Mouse (Mus musculus): ENCODE data around the gene Hdac1.

Hdac1 gene

GRCm38 (mm10) chr4:129542592-129543141 is at the start of gene Hdac1:
Gene Hdac1 (minus strand): TSS chr4:129542713.
- Histone ChIP-seq H3K36me3 (ENCODE audit: control insufficient read depth, insufficient read depth, low read length, poor library complexity, severe bottlenecking) (peaks cover 2% of the 10 kb centered on the region; the same call in 1 of the 2 replicates), H3K27me3 (ENCODE audit: control insufficient read depth, insufficient read depth, low read length, poor library complexity, severe bottlenecking) (no peaks in the 10 kb centered on the region)
- DNase-seq (ENCODE audit: low read depth, low spot score) = peak; percentile 97

GRCm38 (mm10) chr4:129588865-129589264 is 46.4 kb upstream of the Hdac1 start:
- Histone ChIP-seq H3K36me3 (ENCODE audit: control insufficient read depth, insufficient read depth, low read length, poor library complexity, severe bottlenecking) (peaks cover 2% of the 10 kb centered on the region), H3K27me3 (ENCODE audit: control insufficient read depth, insufficient read depth, low read length, poor library complexity, severe bottlenecking) (no peaks in the 10 kb centered on the region)
- no peak for DNase-seq (ENCODE audit: low read depth, low spot score)

- no peaks in the 10 kb centered on the region for H3K27me3 ChIP-seq (ENCODE audit: control insufficient read depth, insufficient read depth, low read length, poor library complexity, severe bottlenecking)
- peaks cover 2% of the 10 kb centered on the region for H3K36me3 ChIP-seq (ENCODE audit: control insufficient read depth, insufficient read depth, low read length, poor library complexity, severe bottlenecking)
- DNase-seq (ENCODE audit: low read depth, low spot score) = no peak
Measured at GRCm38 (mm10) chr4:129586943-129587342, 44.4 kb upstream of the Hdac1 start.

- no peak for DNase-seq (ENCODE audit: low read depth, low spot score)
- H3K27me3 ChIP-seq (ENCODE audit: control insufficient read depth, insufficient read depth, low read length, poor library complexity, severe bottlenecking) = no peaks in the 10 kb centered on the region
- H3K36me3 ChIP-seq (ENCODE audit: control insufficient read depth, insufficient read depth, low read length, poor library complexity, severe bottlenecking) = no peaks in the 10 kb centered on the region
Measured at GRCm38 (mm10) chr4:129585773-129586172, 43.3 kb upstream of the Hdac1 start.

GRCm38 (mm10) chr4:129584884-129585608 is 42.5 kb upstream of the Hdac1 start:
- no peaks in the 10 kb centered on the region for H3K27me3 ChIP-seq (ENCODE audit: control insufficient read depth, insufficient read depth, low read length, poor library complexity, severe bottlenecking)
- no peaks in the 10 kb centered on the region for H3K36me3 ChIP-seq (ENCODE audit: control insufficient read depth, insufficient read depth, low read length, poor library complexity, severe bottlenecking)
- DNase-seq (ENCODE audit: low read depth, low spot score) = peak; percentile 91

GRCm38 (mm10) chr4:129584370-129584769 is 41.9 kb upstream of the Hdac1 start:
- peak; percentile 64 for DNase-seq (ENCODE audit: low read depth, low spot score)
- Histone ChIP-seq H3K27me3 (ENCODE audit: control insufficient read depth, insufficient read depth, low read length, poor library complexity, severe bottlenecking) (no peaks in the 10 kb centered on the region), H3K36me3 (ENCODE audit: control insufficient read depth, insufficient read depth, low read length, poor library complexity, severe bottlenecking) (no peaks in the 10 kb centered on the region)

GRCm38 (mm10) chr4:129582251-129582650 is 39.7 kb upstream of the Hdac1 start:
- no peak for DNase-seq (ENCODE audit: low read depth, low spot score)
- Histone ChIP-seq H3K36me3 (ENCODE audit: control insufficient read depth, insufficient read depth, low read length, poor library complexity, severe bottlenecking) (no peaks in the 10 kb centered on the region), H3K27me3 (ENCODE audit: control insufficient read depth, insufficient read depth, low read length, poor library complexity, severe bottlenecking) (no peaks in the 10 kb centered on the region)

- Histone ChIP-seq H3K27me3 (ENCODE audit: control insufficient read depth, insufficient read depth, low read length, poor library complexity, severe bottlenecking) (no peaks in the 10 kb centered on the region), H3K36me3 (ENCODE audit: control insufficient read depth, insufficient read depth, low read length, poor library complexity, severe bottlenecking) (no peaks in the 10 kb centered on the region)
- peak; percentile 86 for DNase-seq (ENCODE audit: low read depth, low spot score)
Measured at GRCm38 (mm10) chr4:129580347-129580746, 37.8 kb upstream of the Hdac1 start.

- Histone ChIP-seq H3K27me3 (ENCODE audit: control insufficient read depth, insufficient read depth, low read length, poor library complexity, severe bottlenecking) (no peaks in the 10 kb centered on the region), H3K36me3 (ENCODE audit: control insufficient read depth, insufficient read depth, low read length, poor library complexity, severe bottlenecking) (no peaks in the 10 kb centered on the region)
- no peak for DNase-seq (ENCODE audit: low read depth, low spot score)
Measured at GRCm38 (mm10) chr4:129578466-129578865, 36.0 kb upstream of the Hdac1 start, which contains the start of gene Fam167b. Gene Fam167b (minus strand): TSS chr4:129578549.

- no peaks in the 10 kb centered on the region for H3K36me3 ChIP-seq (ENCODE audit: control insufficient read depth, insufficient read depth, low read length, poor library complexity, severe bottlenecking)
Measured at GRCm38 (mm10) chr4:129577688-129578087, 35.2 kb upstream of the Hdac1 start.

GRCm38 (mm10) chr4:129576863-129577491 is 34.5 kb upstream of the Hdac1 start:
- no peaks in the 10 kb centered on the region for H3K27me3 ChIP-seq (ENCODE audit: control insufficient read depth, insufficient read depth, low read length, poor library complexity, severe bottlenecking)
- peak; percentile 80 for DNase-seq (ENCODE audit: low read depth, low spot score)
- H3K36me3 ChIP-seq (ENCODE audit: control insufficient read depth, insufficient read depth, low read length, poor library complexity, severe bottlenecking) = no peaks in the 10 kb centered on the region

More at GRCm38 (mm10) chr4:129577688-129578087, 35.2 kb upstream of the Hdac1 start:
- H3K27me3 ChIP-seq (ENCODE audit: control insufficient read depth, insufficient read depth, low read length, poor library complexity, severe bottlenecking) = no peaks in the 10 kb centered on the region
- no peak for DNase-seq (ENCODE audit: low read depth, low spot score)

GRCm38 (mm10) chr4:129575171-129575844 is 32.8 kb upstream of the Hdac1 start:
- Histone ChIP-seq H3K36me3 (ENCODE audit: control insufficient read depth, insufficient read depth, low read length, poor library complexity, severe bottlenecking) (no peaks in the 10 kb centered on the region), H3K27me3 (ENCODE audit: control insufficient read depth, insufficient read depth, low read length, poor library complexity, severe bottlenecking) (no peaks in the 10 kb centered on the region)
- DNase-seq (ENCODE audit: low read depth, low spot score) = peak; percentile 97

GRCm38 (mm10) chr4:129573430-129573829 is 30.9 kb upstream of the Hdac1 start, which contains the start of gene Lck:
Gene Lck (minus strand): TSS chr4:129573641.
- DNase-seq (ENCODE audit: low read depth, low spot score) = peak; percentile 68
- H3K27me3 ChIP-seq (ENCODE audit: control insufficient read depth, insufficient read depth, low read length, poor library complexity, severe bottlenecking) = no peaks in the 10 kb centered on the region
- no peaks in the 10 kb centered on the region for H3K36me3 ChIP-seq (ENCODE audit: control insufficient read depth, insufficient read depth, low read length, poor library complexity, severe bottlenecking)

GRCm38 (mm10) chr4:129573093-129573370 is 30.5 kb upstream of the Hdac1 start:
- DNase-seq (ENCODE audit: low read depth, low spot score) = no peak
- no peaks in the 10 kb centered on the region for H3K36me3 ChIP-seq (ENCODE audit: control insufficient read depth, insufficient read depth, low read length, poor library complexity, severe bottlenecking)
- no peaks in the 10 kb centered on the region for H3K27me3 ChIP-seq (ENCODE audit: control insufficient read depth, insufficient read depth, low read length, poor library complexity, severe bottlenecking)

All from splenic B cell, adult 2 months (primary cell).